Mouse (Mus musculus) ES-CJ7 (cell line): Measurements from ENCODE around the gene Palm.

Experiments used
- DNase-seq: peaks from one replicate; pipeline ENCODE4 v3.0.0; 2011; ENCODE audit warnings: low read depth, low spot score

The Palm gene

GRCm38 (mm10) chr10:79772320-79772719 is 21.1 kb upstream of the Palm start:
- peak; percentile 68 for DNase-seq

GRCm38 (mm10) chr10:79773208-79773607 is 20.2 kb upstream of the Palm start:
- peak; percentile 39 for DNase-seq

DNA sequence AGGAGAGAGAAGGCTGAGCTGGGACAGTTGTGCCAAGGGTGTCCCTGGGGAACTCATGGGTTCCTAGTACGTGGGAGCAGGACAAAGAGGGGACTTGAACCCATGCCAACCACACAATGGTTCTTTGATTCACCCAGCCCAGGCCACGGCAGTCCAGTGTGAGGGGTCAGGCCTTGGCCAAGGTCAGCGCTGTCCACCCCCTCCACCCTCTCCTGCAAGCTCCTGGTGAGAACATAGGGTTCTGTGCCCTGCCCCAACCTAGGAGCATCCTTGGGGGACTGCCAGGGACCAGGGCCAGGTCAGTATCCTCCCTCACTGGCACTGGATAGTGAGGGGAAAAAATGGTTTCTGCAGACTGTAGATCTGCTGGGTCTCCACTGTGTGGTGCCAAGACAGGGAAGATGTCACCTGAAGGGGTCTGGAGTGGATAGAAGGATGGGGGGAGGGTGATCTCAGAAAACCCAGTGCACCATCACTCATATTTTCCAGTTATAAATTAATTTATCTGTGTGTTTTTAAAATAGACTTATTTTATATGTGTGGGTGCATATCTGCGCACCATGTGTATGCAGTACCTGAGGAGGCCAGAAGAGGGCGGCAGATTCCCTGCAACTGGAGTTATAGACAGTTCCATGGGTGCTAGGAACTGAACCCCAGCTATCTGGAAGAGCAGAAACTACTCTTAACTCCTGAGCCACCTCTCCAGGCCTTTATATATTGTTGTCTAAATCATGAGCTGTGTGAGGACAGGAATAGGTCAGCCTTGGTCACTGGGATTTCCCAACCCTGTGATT is 18.7 kb upstream of the Palm start:
- peak; percentile 42 for DNase-seq

GRCm38 (mm10) chr10:79777103-79777531 is 16.3 kb upstream of the Palm start, which contains the start of gene Fstl3:
Fstl3 (plus strand) TSS chr10:79777272.
- DNase-seq, result no peak

GRCm38 (mm10) chr10:79778006-79778405 is 15.4 kb upstream of the Palm start:
- no peak for DNase-seq

- DNase-seq, result no peak
These were observed 14.2 kb upstream of the Palm start for GRCm38 (mm10) chr10:79779193-79779592.

GRCm38 (mm10) chr10:79779784-79780663 is 13.3 kb upstream of the Palm start:
- peak; percentile 100 for DNase-seq

DNA sequence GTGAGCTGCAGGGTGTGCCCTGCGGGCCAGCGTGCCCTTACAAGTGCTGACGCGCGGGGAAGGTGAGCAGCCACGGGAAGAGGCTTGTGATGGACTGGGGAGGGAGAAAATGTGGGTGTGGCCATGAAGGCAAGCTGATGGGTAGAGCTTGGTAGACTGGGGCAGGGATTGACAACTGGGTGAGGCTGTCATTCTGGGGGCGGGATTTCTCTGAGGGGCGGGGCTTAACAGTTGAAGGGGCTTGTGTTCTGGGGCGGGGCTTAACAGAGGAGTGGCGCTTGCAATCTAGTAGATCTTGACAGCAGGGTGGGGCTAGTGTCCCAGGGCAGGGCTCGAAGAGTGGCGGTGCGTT is 12.7 kb upstream of the Palm start:
- DNase-seq, result peak; percentile 94

- DNase-seq, result no peak
These were observed 12.2 kb upstream of the Palm start for GRCm38 (mm10) chr10:79781139-79781538.

DNA sequence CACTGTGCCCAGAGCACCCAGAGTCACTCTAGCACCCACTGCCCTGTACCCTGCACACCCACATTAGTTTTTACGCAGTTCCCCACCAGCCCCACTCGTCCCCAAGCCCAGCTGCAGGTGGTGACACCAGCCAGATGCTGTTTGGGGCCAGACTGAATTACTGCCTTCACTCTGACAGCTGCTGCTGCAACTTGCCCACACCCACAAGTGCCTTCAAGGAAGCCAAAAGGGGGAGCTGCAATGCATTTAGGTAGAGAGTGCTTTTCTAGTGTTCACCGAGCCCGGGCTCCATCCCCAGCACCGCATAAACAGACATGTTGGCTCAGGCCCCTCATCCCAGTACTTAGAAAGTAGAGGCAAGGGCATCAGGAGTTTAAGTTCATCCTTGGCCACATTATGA is 11.4 kb upstream of the Palm start:
- no peak for DNase-seq

DNA sequence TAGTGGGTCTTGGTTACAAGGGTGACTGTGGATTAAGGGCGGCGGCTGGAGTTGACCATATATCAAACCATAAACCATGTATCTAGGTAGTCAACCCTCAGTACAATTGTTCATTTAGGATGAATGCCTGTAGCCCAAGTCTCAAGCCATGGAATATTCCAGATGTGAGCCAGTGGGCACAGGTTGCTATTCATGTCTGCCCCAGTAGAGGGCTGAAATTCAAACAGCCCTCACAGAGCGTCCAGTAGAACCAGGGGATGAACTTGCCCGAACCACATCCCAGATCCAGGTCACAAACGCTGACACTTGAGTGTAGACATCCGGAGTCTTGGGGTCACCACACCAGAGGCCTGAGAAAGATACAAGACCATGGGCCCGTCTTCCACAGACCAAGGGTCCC is 10.3 kb upstream of the Palm start:
- DNase-seq, result peak; percentile 62

DNA sequence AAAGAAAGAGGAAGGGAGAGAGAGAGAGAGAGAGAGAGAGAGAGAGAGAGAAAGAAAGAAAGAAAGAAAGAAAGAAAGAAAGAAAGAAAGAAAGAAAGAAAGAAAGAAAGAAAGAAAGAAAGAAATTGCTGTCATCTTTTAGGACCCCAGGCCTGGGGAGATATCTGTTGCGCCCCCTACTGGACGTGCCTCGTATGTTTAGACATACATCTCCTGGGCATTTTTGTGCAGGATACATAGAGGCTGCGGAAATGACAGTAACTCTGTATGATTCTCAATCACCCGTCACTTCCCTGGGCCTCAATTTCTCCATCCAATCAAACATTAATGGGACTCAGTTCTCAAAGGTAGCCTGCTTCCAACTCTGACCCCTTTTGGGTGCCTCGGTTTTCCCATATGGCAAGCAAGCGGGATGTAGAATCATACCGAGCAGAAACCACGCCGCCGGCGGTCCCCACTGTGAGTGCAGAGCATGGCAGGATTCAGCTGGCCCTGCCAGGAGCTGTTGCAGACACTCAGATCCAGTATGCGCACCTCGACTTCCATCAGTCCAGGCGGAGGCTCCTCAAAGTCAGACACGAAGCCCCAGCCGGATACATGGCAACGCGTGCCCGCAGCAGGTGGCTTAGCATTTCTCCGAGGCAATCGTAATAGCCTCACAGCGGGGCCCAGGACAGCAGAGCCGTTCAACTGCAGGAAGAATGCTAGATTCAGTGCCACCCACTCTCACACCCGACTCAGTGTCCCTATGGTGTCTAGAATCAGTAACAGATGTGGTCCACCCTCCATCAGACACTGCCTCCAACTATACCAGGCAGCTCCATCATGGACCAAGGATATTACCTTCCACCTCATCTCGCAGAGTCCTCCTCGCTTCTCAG is 9.2 kb upstream of the Palm start:
- peak; percentile 76 for DNase-seq

GRCm38 (mm10) chr10:79788386-79789158 is 4.8 kb upstream of the Palm start:
- peak; percentile 70 for DNase-seq

DNA sequence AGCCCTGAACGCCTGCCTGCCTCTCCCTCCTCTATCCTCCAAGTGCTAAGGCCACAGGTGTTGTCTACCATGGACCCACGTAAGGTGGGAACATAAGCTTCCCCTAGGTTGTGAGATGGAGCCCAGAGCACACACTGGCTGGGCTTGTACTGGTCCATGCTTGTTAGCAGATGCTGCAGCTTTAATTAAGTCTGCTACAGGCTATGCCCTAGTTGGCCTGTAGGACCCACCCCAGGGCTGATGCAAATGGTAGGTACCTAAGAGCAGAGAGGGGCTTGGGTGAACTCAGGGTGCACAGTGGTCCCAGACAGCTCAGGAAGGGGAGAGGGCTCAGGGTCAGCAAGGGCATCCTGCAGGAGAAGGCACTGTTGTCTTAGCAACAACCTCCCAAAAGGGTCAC is 3.8 kb upstream of the Palm start:
- no peak for DNase-seq

GRCm38 (mm10) chr10:79790861-79791260 is 2.5 kb upstream of the Palm start, which contains the start of gene Prss57:
Prss57 (minus strand) TSS chr10:79790961.
- no peak for DNase-seq

DNA sequence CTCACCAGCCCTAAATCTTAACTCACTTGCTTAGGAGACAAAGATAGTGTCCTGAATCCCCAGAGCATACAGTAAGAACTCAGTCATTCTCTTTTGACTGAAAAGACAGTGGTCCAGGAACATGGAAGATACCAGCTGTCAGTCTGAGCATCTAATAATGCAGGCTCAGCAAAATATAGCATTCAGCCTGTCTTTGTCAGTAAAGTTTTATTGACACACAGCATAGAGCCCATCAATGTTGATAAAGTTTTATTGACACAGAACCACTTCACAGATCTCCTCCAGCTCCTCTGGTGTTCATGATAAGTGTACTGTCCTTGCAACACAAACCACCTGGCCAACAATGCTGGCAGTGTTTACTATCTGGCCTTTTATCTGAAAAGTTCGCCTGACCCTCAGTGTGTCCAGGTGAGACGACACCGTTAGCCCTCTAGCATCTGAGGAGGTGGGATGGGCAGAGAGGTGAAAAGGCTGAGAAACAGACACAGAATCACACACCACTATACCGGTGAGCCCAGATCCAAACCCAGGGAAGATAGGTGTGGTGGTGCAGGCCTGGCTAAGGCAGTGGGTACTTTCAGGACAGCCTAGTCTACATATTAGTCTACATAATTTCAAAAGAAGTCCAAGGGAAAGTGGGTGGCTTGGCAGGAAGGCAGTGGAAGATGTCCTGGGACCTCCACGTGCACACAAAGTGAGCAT is 882 bp upstream of the Palm start:
- DNase-seq, result no peak

GRCm38 (mm10) chr10:79793738-79794490 is 542 bp downstream of the Palm start:
- no peak for DNase-seq

- no peak for DNase-seq
These were observed 1.1 kb downstream of the Palm start for GRCm38 (mm10) chr10:79794491-79794931.

GRCm38 (mm10) chr10:79795905-79796304 is 2.5 kb downstream of the Palm start:
- no peak for DNase-seq
